Mouse (Mus musculus) forebrain, embryonic 13.5 days (tissue): ENCODE data around the gene Cysltr1. TPM values are rescaled to one million over a fixed set of nuclear protein-coding genes. Genes with fewer than 3 reads are reported as not detected.

Source experiments
- ATAC-seq: fragments of 200-750 bp; cut with Nextera tagmentation; 2 replicates; pipeline ENCODE4 v1.8.0; 2017
- H3K27ac ChIP-seq: fragments of 300-500 bp; sonication (generic); 2 replicates; pipeline ENCODE4 v1.5.1; 2015; ENCODE audit warnings: inconsistent platforms, mild to moderate bottlenecking, moderate library complexity
- H3K27me3 ChIP-seq: fragments of 300-500 bp; sonication (generic); 2 replicates; pipeline ENCODE4 v1.6.1; 2015; ENCODE audit warnings: mild to moderate bottlenecking, inconsistent platforms
- H3K36me3 ChIP-seq: fragments of 300-500 bp; sonication (generic); 2 replicates; pipeline ENCODE4 v1.6.1; 2015; ENCODE audit warnings: mild to moderate bottlenecking, inconsistent platforms; ENCODE audit not compliant: poor library complexity, severe bottlenecking
- H3K4me1 ChIP-seq: fragments of 300-500 bp; sonication (generic); 2 replicates; pipeline ENCODE4 v1.6.1; 2015; ENCODE audit warnings: inconsistent platforms
- H3K4me2 ChIP-seq: fragments of 300-500 bp; sonication (generic); 2 replicates; pipeline ENCODE4 v1.6.1; 2015; ENCODE audit warnings: inconsistent platforms, mild to moderate bottlenecking, moderate library complexity
- H3K4me3 ChIP-seq: fragments of 300-500 bp; sonication (generic); 2 replicates; pipeline ENCODE4 v1.5.1; 2015; ENCODE audit warnings: mild to moderate bottlenecking, inconsistent platforms
- H3K9ac ChIP-seq: fragments of 300-500 bp; sonication (generic); 2 replicates; pipeline ENCODE4 v1.6.1; 2015; ENCODE audit warnings: mild to moderate bottlenecking, inconsistent platforms
- H3K9me3 ChIP-seq: fragments of 300-500 bp; sonication (generic); replicated peaks from 2 replicates; pipeline ENCODE4 v1.6.1; 2016; ENCODE audit warnings: inconsistent platforms
- WGBS: fragments of 180-500 bp; shearing (Covaris S2); methylation state at CpG from one replicate; pipeline ENCODE4 v1.1.7; 2015; 5-methylcytosine and 5-hydroxymethylcytosine counted together
- polyA plus RNA-seq: library from polyadenylated mRNA; unstranded; fragments of >200 nt; fragmentation: Nextera tagmentation; extraction: Ambion mirVana; gene quantifications from 2 replicates; pipeline ENCODE4 v1.2.1, GENCODE M21; 2015

Gene Cysltr1
- polyA plus RNA-seq, result 0.14 and 0.28 TPM in 2 replicates

DNA sequence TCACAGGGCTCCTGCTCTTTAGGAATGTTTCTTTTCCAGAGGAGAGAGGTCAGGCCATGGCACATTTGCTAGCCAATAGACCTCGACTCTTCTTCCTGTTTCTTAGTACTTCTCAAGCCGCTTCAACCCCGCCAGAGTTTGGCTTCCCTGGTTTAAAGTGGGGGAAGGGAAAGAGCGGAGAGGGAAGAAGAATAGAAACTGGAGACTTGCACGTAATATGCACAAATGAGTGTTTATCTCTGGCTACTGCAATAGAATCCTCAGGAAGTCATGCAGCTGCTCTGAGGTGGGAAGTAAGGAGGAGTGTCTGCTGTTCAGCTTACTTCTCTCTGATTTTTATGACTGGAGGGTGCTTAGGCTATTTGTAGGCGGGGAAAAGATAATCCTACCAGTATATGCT is at the start of gene Cysltr1:
Cysltr1 (minus strand) TSS at position 294 of the 400 bp plus-strand sequence.
- ATAC-seq, result no peak
- Histone ChIP-seq H3K36me3 (no peaks in the 10 kb centered on the region), H3K9me3 (no peaks in the 10 kb centered on the region), H3K27me3 (no peaks in the 10 kb centered on the region; the same call in 1 of the 2 replicates), H3K9ac (no peak within 1 kb of the TSS), H3K4me1 (no peaks in the 10 kb centered on the region), H3K4me3 (no peak within 1 kb of the TSS), H3K27ac (no peak within 1 kb of the TSS), H3K4me2 (no peak within 1 kb of the TSS; the same call in 1 of the 2 replicates)
- WGBS, result 39% methylated on average over 6 of the region's 6 CpGs

DNA sequence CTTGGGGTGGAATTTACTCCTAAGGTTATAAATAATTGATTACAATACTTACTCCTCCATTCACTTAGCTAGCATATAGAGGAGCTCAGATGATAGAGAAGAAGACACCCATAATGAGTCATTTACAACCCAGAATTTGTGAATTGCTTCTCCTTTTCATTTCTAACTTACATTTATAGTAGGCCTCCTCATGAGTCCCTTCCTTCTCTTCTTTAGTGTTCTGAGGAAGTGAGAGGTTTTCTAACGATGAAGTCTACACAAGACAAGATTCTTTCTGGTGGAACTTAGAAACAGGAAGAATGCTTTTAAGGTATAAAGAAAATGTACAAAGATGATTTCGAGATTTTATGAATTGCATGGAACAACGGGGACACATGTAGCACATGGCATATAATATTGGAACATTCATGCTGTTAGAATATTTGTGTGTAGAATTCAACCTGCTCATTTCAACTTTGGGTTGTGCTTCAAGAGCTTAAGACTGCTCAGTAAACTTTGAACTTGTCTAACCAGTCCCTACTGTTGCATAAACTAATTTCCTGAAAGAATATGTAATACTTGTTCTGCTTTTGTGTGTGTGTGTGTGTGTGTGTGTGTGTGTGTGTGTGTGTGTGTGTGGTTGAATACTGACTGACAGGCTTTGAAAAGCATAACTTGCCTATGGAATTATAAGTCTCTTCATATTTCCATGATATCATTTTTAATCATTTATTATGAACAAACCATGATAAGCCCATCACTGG is 31.5 kb upstream of the Cysltr1 start:
- Histone ChIP-seq H3K9me3 (no peaks in the 10 kb centered on the region), H3K4me1 (no peaks in the 10 kb centered on the region), H3K4me2 (no peak overlapping the region), H3K4me3 (no peak overlapping the region), H3K27me3 (no peaks in the 10 kb centered on the region), H3K27ac (no peak overlapping the region), H3K9ac (no peak overlapping the region), H3K36me3 (no peaks in the 10 kb centered on the region)
- ATAC-seq, result no peak
- WGBS, result 76% methylated on average over 3 of the region's 3 CpGs

DNA sequence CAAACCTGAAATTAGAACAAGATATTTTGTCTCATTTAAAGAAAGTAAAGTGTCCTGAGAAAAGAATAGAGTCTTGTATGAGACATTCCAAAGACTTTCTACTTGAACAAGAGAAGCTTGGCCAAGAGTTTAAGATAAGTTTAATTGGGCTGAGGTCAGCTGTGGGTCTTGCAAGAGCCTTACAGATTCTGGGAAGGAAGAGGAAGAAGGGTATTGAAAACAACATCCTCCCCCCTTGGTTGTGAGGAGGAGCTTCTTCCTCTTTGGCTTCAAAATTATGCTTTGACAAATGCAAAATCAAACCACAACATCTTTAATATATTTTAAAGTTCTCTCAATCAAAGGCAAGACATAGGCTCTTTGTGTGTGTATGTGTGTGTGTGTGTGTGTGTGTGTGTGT is 30.1 kb upstream of the Cysltr1 start:
- H3K27me3 ChIP-seq, result no peaks in the 10 kb centered on the region
- H3K36me3 ChIP-seq, result no peaks in the 10 kb centered on the region
- H3K9ac ChIP-seq, result no peak overlapping the region
- no peak overlapping the region for H3K4me2 ChIP-seq
- no peak overlapping the region for H3K4me3 ChIP-seq
- no peak for ATAC-seq
- H3K9me3 ChIP-seq, result no peaks in the 10 kb centered on the region
- no peaks in the 10 kb centered on the region for H3K4me1 ChIP-seq
- H3K27ac ChIP-seq, result no peak overlapping the region

DNA sequence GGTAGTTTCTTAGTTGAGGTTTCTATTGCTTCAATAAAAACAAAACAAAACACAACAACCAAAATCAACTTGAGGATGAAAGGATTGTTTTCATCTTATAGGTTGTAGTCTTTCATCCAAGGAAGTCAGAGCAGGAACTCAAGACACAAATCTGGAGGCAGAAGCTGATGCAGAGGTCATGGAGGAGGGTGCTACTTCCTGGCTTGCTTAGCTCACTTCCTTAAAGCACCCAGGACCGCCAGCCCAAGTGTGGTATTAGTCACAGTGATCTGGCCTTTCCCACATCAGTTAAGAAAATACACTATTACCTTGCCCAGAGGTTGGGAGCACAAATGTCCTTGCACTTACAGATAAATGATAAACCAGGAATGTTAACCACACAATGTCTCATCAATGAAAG is 25.0 kb upstream of the Cysltr1 start:
- H3K9ac ChIP-seq, result no peak overlapping the region
- 76% methylated on average over 1 of the region's 1 CpGs for WGBS
- no peaks in the 10 kb centered on the region for H3K27me3 ChIP-seq
- H3K36me3 ChIP-seq, result no peaks in the 10 kb centered on the region
- no peak for ATAC-seq
- H3K9me3 ChIP-seq, result no peaks in the 10 kb centered on the region
- no peak overlapping the region for H3K4me2 ChIP-seq
- no peaks in the 10 kb centered on the region for H3K4me1 ChIP-seq
- no peak overlapping the region for H3K4me3 ChIP-seq
- no peak overlapping the region for H3K27ac ChIP-seq

DNA sequence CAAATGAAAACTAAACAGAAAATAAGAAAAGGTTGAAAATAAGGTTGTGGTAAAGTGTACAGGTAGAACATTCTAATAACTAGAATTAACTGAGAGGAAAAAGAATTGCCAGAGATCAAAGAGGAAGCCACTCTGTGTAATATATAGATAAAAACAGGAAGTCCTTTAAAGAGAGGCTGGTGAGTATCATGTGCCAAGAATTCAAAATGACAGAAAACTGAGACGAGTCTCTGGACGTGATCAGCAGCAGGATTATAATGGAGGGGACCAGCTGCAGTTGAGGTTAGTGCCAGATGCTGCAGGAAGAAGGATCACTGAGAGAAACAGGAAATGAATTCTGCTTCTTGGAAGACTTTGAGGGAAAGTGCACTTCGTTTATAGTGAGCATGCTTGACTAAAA is 20.2 kb upstream of the Cysltr1 start:
- Histone ChIP-seq H3K4me3 (no peak overlapping the region), H3K9ac (no peak overlapping the region), H3K27ac (no peak overlapping the region), H3K36me3 (no peaks in the 10 kb centered on the region), H3K4me1 (no peaks in the 10 kb centered on the region), H3K27me3 (no peaks in the 10 kb centered on the region), H3K4me2 (no peak overlapping the region), H3K9me3 (no peaks in the 10 kb centered on the region)
- WGBS, result 65% methylated on average over 3 of the region's 3 CpGs
- ATAC-seq, result no peak

DNA sequence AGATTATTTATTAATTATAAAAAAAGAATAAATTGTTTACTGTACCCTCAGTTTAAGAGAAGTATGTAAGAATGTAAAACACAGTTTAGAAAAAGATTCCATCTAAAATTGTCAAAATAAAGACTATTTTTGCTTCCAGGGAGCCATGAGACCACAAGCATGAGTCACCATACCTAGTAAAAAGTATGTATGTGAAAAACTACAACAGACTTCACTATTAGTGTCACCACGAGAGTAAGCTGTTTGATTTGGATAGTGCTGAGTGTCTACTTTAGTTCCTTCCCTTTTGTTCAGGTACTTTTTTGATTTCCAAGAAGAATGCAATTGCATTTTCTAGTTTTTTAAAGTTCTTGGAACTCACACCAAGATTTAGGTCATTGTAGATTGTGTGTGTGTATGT is 19.0 kb upstream of the Cysltr1 start:
- H3K9me3 ChIP-seq, result no peaks in the 10 kb centered on the region
- no peak overlapping the region for H3K4me3 ChIP-seq
- ATAC-seq, result no peak
- no peak overlapping the region for H3K27ac ChIP-seq
- no peak overlapping the region for H3K4me2 ChIP-seq
- 69% methylated on average over 1 of the region's 1 CpGs for WGBS
- H3K9ac ChIP-seq, result no peak overlapping the region
- no peaks in the 10 kb centered on the region for H3K4me1 ChIP-seq
- H3K36me3 ChIP-seq, result no peaks in the 10 kb centered on the region
- H3K27me3 ChIP-seq, result no peaks in the 10 kb centered on the region

DNA sequence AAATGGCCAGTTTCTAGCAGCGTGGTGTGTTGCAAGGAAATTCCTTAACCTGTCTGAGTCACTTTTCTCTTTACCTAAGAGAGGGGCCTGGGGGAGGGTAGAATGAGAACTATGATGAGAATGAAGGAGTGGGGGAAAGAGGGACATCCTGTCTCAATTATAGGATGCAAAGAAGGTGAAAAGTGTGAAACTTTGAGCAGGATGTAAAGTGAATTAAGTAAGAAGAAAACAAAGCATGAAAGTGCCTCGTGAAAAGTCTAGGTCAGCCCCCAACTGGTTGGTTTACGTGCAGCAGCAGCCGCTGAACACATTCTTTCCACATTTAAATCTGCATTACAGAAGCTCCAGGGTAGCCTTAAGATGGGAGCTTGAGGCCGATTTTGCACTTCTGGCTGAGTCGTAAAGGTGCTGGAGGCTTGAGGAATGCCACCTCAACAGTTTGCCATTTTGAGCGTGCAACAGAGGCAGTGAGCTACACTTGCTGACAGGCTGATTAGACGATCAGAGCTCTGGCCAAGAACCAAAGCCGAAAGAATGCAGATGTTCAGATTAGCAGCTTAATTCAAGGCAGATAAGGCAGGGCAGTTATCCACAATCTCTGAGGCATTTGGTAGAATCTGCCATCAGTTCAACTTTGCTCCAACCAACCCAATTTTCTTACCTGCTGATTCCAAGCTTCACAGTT is 763 bp downstream of the Cysltr1 start:
- H3K27me3 ChIP-seq, result no peaks in the 10 kb centered on the region; the same call in 1 of the 2 replicates
- H3K4me1 ChIP-seq, result no peaks in the 10 kb centered on the region
- H3K4me3 ChIP-seq, result no peak overlapping the region
- H3K9ac ChIP-seq, result no peak overlapping the region
- H3K4me2 ChIP-seq, result no peak overlapping the region; the same call in 1 of the 2 replicates
- H3K27ac ChIP-seq, result no peak overlapping the region
- no peaks in the 10 kb centered on the region for H3K9me3 ChIP-seq
- 22% methylated on average over 9 of the region's 9 CpGs for WGBS
- no peaks in the 10 kb centered on the region for H3K36me3 ChIP-seq
- no peak for ATAC-seq

DNA sequence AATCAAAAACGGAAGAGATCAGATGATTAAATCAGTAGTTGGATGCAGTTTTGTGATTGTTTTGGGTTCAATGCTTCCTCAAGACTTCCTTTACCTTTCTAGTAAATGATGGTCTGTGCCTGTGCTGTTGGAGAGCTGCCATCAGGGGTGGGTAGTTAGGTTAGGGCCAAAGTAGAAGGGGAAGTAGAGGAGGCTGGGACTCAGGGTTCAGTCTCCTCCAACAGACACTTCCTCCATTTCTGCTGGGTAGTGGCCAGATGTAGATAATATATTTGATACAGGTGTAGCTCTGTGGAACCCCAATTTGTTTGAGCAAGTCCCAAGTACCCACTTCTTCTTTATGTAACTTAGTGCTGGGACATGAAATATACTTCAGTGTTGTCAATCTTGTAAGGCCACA is 7.6 kb downstream of the Cysltr1 start:
- Histone ChIP-seq H3K27ac (no peak overlapping the region), H3K4me2 (no peak overlapping the region), H3K27me3 (no peaks in the 10 kb centered on the region), H3K9ac (no peak overlapping the region), H3K4me3 (no peak overlapping the region), H3K9me3 (no peaks in the 10 kb centered on the region), H3K4me1 (no peaks in the 10 kb centered on the region), H3K36me3 (no peaks in the 10 kb centered on the region)
- 80% methylated on average over 1 of the region's 1 CpGs for WGBS
- no peak for ATAC-seq

DNA sequence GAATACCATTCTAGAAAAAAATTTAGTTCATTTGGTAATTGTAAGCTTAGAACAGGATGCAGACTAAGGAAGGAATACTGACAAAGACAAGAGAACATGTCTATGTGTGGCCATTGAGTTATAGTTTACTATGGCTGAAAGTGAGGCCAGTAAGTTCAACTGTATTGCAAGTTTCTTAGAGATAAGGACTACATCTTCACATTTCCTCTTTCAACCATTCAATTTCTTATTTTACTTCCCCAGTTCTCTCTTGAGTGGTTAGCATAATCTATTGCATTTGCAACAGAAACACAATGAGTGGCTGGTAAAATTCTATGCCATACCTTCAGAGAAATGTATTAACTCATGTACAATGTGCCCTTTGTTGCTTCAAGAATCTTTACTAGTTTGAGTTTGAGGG is 9.6 kb downstream of the Cysltr1 start:
- no peak overlapping the region for H3K27ac ChIP-seq
- H3K4me2 ChIP-seq, result no peak overlapping the region
- no peaks in the 10 kb centered on the region for H3K9me3 ChIP-seq
- no peak for ATAC-seq
- no peaks in the 10 kb centered on the region for H3K27me3 ChIP-seq
- H3K36me3 ChIP-seq, result no peaks in the 10 kb centered on the region
- H3K4me3 ChIP-seq, result no peak overlapping the region
- no peaks in the 10 kb centered on the region for H3K4me1 ChIP-seq
- H3K9ac ChIP-seq, result no peak overlapping the region

DNA sequence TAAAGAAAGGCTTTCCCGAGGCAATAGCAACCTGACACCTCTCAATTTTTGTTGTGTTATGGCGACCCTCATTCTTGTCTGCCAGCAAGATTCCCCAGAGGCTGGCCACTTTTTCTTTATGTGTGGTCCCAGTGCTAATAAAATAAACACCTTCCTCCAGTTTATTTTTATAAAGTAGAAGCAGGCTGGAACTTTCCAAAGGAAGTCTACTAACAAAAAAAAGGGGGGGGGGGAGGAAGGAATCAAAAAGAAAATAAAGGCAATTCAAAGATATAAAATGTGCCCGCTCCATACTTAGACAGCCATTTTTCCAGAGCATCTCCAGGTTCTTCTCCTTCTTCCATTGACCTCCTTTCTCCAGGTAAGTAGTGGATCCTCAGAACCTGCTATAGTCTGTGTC is 20.6 kb downstream of the Cysltr1 start, which contains the start of gene Gm5127:
Gm5127 (plus strand) TSS at position 301 of the 400 bp plus-strand sequence.
- Histone ChIP-seq H3K4me3 (no peak within 1 kb of the TSS), H3K4me1 (no peaks in the 10 kb centered on the region), H3K36me3 (no peaks in the 10 kb centered on the region), H3K9ac (no peak within 1 kb of the TSS), H3K9me3 (no peaks in the 10 kb centered on the region), H3K4me2 (no peak within 1 kb of the TSS), H3K27me3 (no peaks in the 10 kb centered on the region), H3K27ac (no peak within 1 kb of the TSS)
- 60% methylated on average over 3 of the region's 3 CpGs for WGBS
- ATAC-seq, result no peak

DNA sequence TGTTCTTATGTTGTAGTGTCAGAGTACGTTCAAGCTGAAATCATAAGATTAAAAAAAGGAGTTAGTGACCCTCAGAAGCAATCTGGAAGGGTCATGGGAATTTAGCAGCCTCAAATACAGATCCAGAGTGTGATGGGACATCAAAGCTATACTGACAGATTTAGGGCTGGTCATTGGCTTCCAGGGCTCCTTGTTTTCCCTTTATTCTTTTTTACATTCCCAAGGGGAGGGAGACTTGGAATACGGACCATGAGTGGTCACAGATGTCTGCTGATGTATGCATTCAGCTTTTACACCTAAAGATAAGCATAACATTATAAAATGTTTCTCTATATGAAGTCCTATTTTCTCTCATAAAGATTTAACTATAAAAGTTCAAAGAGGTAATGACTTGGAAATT is 21.3 kb downstream of the Cysltr1 start:
- Histone ChIP-seq H3K9me3 (no peaks in the 10 kb centered on the region), H3K9ac (no peak overlapping the region), H3K4me3 (no peak overlapping the region), H3K4me1 (no peaks in the 10 kb centered on the region), H3K4me2 (no peak overlapping the region), H3K27me3 (no peaks in the 10 kb centered on the region), H3K36me3 (no peaks in the 10 kb centered on the region), H3K27ac (no peak overlapping the region)
- no peak for ATAC-seq
- 42% methylated on average over 2 of the region's 2 CpGs for WGBS

DNA sequence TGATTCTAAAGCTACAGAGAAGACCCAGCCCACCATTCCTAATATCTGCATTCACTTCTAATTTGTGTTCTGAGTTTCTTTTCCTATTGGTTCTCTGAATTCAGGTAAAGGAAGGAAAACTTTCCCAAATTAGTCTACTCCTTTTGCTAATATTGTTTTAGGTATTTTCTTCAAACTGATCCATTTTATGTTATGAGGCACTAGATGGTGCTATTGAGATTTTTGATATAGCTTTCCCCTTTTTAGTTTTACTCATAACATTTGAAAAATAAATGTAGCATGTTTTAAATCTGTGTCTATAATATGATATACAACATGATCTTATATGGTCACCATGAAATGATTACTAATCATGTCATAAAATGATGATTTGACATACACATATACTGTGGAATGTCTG is 23.1 kb downstream of the Cysltr1 start:
- Histone ChIP-seq H3K4me1 (no peaks in the 10 kb centered on the region), H3K4me3 (no peak overlapping the region), H3K9ac (no peak overlapping the region), H3K27ac (no peak overlapping the region), H3K27me3 (no peaks in the 10 kb centered on the region), H3K36me3 (no peaks in the 10 kb centered on the region), H3K4me2 (no peak overlapping the region), H3K9me3 (no peaks in the 10 kb centered on the region)
- no peak for ATAC-seq

DNA sequence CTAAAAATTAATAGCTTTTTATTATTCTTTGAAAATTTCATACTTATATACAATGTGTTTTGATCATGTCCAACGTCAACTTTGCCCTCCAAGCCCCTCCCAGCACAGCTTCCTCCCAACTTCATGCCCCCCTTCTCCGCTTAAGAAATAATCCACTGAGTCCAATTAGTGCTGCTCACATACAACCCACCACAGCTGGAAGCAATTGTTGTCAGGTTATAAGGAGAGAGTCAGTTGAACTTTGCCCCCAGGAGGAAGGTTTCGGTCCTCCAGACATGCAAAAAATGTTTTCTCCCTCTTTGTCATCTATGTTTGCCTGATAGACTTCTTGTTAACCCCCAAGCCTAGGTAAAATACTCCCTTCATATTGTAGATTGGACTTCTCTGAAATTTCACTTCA is 24.5 kb downstream of the Cysltr1 start:
- no peaks in the 10 kb centered on the region for H3K27me3 ChIP-seq
- WGBS, result 32% methylated on average over 3 of the region's 3 CpGs

More for the DNA sequence above, 24.5 kb downstream of the Cysltr1 start:
- no peaks in the 10 kb centered on the region for H3K36me3 ChIP-seq
- H3K27ac ChIP-seq, result no peak overlapping the region
- no peaks in the 10 kb centered on the region for H3K9me3 ChIP-seq
- H3K9ac ChIP-seq, result no peak overlapping the region
- H3K4me3 ChIP-seq, result no peak overlapping the region
- H3K4me1 ChIP-seq, result no peaks in the 10 kb centered on the region
- no peak overlapping the region for H3K4me2 ChIP-seq
- no peak for ATAC-seq
